Mouse (Mus musculus): ENCODE results near the gene Etv2.

DNA sequence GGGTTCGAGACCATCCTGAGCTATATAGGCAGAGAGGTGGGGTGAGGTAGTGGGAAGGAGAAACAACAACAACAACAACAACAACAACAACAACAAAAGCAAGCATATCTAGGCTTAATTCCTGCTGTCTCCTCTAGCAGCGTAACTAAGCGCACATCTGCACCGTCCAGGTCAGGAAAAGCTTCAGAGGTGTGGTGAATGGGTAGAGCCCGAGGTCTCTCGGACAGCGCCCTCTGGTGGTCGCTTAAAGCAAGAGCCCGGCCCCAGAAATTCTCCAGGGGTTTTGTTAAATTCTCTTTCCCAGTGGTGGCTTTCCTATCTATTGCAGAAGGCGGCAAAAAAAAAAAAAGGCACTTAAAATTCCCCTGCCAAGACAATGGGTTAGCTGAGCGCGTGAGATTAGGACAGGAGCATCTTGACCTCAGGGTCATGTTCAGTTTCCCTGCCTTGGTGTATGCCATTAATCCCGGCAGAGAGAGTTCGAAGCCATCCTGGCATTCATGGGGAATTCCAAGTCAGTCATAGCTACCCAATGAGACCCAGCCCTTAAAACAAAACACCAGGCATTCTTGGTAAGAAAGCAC lies 22.0 kb downstream of the Etv2 start:
- TF ChIP-seq CTCF (IDR thresholded peaks at IDR 0.05; ENCODE audit: insufficient read depth, low read length) (peak; percentile 59), POLR2A (IDR thresholded peaks at IDR 0.05; ENCODE audit: borderline replicate concordance, extremely low read depth, low read depth, low read length) (no peak)

All from lung, adult 2 months (tissue).